Mouse (Mus musculus) bone marrow, adult 2 months (tissue): ENCODE measurements around the gene Phospho1. TPM values are rescaled to one million over a fixed set of nuclear protein-coding genes. Genes with fewer than 3 reads are reported as not detected.
A peak's percentile ranks its signal among the peaks of the same experiment; 100 is the strongest.

Source experiments
- H3K27ac ChIP-seq: fragments of 200-500 bp; 2 replicates; pipeline ENCODE4 v1.5.1; 2012; ENCODE audit warnings: low read depth, mild to moderate bottlenecking, control low read depth, inconsistent platforms, low read length; ENCODE audit not compliant: control insufficient read depth, poor library complexity, insufficient read depth
- H3K4me1 ChIP-seq: fragments of 200-500 bp; 2 replicates; pipeline ENCODE4 v1.6.1; 2011; ENCODE audit warnings: low read length; ENCODE audit not compliant: control insufficient read depth, insufficient read depth
- H3K4me3 ChIP-seq: fragments of 200-500 bp; replicated peaks from 2 replicates; pipeline ENCODE3; 2011; ENCODE audit warnings: mild to moderate bottlenecking, low read depth, low read length, control low read depth; ENCODE audit not compliant: control insufficient read depth
- CTCF ChIP-seq: fragments of 200-500 bp; IDR thresholded peaks from 2 replicates; pipeline ENCODE4 v1.5.1; 2011; ENCODE audit warnings: low read length, control low read depth; ENCODE audit not compliant: control insufficient read depth, insufficient read depth
- POLR2A ChIP-seq: fragments of 200-500 bp; IDR thresholded peaks from 2 replicates; pipeline ENCODE4 v1.6.1; 2011; ENCODE audit warnings: low read depth, mild to moderate bottlenecking, control low read depth, low read length, borderline replicate concordance; ENCODE audit not compliant: control insufficient read depth
- WGBS: fragments of 180-500 bp; shearing (Covaris S2); methylation state at CpG from one replicate; pipeline ENCODE4 v1.1.7; 2018; 5-methylcytosine and 5-hydroxymethylcytosine counted together
- polyA plus RNA-seq: library from polyadenylated mRNA; stranded (reverse); fragments of >200 nt; gene quantifications from 2 replicates; pipeline ENCODE4 v1.2.4, GENCODE M21; 2011; ENCODE audit warnings: low replicate concordance; ENCODE audit not compliant: missing spikeins, insufficient read depth, insufficient read length

Gene Phospho1
- polyA plus RNA-seq, 1 experiment = 23.4 TPM

DNA sequence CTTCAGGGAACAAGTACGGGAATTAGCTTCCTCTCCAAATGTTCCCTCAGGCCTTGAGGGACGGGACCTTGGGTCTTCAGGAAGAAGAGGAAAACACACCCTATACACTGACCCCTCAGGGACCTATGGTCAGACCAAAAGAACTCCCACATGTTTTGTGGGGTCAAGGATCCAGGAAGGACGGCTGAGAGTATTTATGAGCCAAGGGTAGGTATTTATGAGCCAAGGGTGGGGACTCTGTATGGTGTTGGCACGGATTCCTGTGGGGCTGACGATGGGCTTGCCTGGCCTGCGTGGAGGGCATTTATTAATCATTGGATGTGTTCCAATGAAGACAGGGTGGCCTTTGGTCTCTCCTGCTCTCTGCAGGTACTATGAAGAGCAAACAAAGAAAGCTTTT is 12.1 kb downstream of the Phospho1 start:
- TF ChIP-seq POLR2A (no peak), CTCF (no peak)
- H3K27ac ChIP-seq = no peak overlapping the region
- H3K4me1 ChIP-seq = peaks cover 18% of the 10 kb centered on the region
- 74% methylated on average over 6 of the region's 6 CpGs for WGBS
- H3K4me3 ChIP-seq = no peak overlapping the region

DNA sequence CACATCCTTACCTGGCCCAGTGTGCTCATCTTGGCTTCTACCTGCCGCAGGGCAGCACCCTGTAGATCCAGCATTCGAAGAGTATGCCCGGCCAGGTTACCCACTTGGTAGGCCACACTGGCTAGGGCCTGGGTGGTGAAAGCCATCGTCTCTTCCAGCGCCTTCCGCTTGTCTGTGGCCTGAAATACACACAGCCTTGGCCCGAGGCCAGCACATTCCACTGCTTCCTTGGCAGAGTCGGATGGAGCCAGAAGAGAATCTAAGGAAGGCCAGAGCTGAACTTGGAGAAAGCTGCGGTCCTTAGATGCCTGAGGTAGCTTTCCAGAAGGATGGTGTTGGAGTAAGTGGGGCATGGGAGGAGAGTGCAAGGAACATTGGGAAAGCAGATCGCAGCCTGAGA is 12.8 kb downstream of the Phospho1 start, which contains the start of gene Gngt2:
Gene Gngt2, plus strand, starts transcription at position 158 of the 400 bp plus-strand sequence.
- H3K4me1 ChIP-seq = peaks cover 18% of the 10 kb centered on the region
- no peak within 1 kb of the TSS for H3K4me3 ChIP-seq
- 84% methylated on average over 10 of the region's 10 CpGs for WGBS
- no peak within 1 kb of the TSS for H3K27ac ChIP-seq
- TF ChIP-seq CTCF (no peak), POLR2A (no peak)

- H3K4me3 ChIP-seq = no peak overlapping the region
- TF ChIP-seq POLR2A (no peak), CTCF (no peak)
Measured at GRCm38 (mm10) chr11:95838598-95838997, 14.3 kb downstream of the Phospho1 start.

GRCm38 (mm10) chr11:95838999-95839868 is 14.9 kb downstream of the Phospho1 start:
- H3K4me1 ChIP-seq = peaks cover 23% of the 10 kb centered on the region
- H3K27ac ChIP-seq = peak overlapping the region; percentile 30
- TF ChIP-seq POLR2A (no peak), CTCF (no peak)
- H3K4me3 ChIP-seq = no peak overlapping the region
- WGBS = 65% methylated on average over 8 of the region's 8 CpGs

More at GRCm38 (mm10) chr11:95838598-95838997, 14.3 kb downstream of the Phospho1 start:
- 27% methylated on average over 4 of the region's 4 CpGs for WGBS
- Histone ChIP-seq H3K27ac (0 out of 2 replicates have a peak overlapping the region, but pooled peaks have one; percentile 15), H3K4me1 (peaks cover 23% of the 10 kb centered on the region)

- Histone ChIP-seq H3K4me1 (peaks cover 17% of the 10 kb centered on the region), H3K4me3 (peak overlapping the region; percentile 71), H3K27ac (peak overlapping the region; percentile 53)
- 42% methylated on average over 5 of the region's 5 CpGs for WGBS
- no peak for TF ChIP-seq CTCF
- no peak for TF ChIP-seq POLR2A
Measured at GRCm38 (mm10) chr11:95840694-95841497, 16.6 kb downstream of the Phospho1 start.

DNA sequence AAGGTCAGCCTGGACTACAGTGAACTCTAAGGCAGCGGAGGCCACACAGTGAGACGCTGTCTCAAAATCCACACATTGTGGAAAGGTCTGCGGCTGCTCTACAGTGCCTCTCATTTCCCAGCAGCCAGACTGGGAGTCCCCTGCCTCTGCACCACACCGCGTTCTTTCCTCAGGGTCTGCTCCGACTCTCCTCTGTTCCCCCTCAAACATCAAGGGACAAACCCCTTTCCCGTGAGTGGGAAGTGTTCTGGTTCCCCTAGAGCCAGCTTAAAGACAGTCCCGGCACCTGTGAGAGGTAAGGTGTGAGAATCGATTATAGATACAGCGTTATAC is 17.2 kb downstream of the Phospho1 start:
- H3K4me1 ChIP-seq = peaks cover 17% of the 10 kb centered on the region
- 13% methylated on average over 10 of the region's 10 CpGs for WGBS

DNA sequence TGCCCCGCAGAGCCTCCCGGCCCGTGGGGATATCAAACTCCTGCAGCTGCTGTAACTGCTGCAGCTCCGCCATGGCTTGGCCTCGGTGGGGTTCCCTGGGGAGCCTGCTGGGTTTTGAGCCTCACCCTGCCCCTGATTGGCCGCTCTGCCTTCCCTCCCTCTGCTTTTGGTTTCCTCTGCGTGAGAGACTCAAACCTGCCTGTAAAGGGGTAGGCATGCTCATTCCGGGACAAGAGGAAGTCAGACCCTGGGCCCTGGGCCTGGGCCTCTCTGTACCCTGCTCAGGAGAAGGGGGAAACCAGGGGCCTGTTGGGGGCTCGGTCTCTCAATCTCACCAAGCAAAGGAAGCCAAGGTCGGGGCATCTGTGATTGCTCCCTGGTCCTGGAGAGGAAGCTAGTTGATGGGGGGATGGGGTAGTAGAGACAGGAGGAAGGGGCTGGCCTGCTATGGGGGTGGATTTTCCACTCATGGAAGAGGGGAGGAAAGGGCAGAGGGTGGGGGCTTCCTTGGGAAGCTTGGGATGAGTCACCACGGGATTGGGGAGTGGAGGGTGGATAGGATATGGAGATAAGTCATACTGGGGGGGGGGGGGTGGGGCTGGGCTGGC is 17.9 kb downstream of the Phospho1 start, which contains the start of gene Abi3:
Gene Abi3, minus strand, starts transcription at position 403 of the 608 bp plus-strand sequence.
- Histone ChIP-seq H3K27ac (peak within 1 kb of the TSS; percentile 53), H3K4me3 (peak within 1 kb of the TSS; percentile 71), H3K4me1 (peaks cover 17% of the 10 kb centered on the region)
- TF ChIP-seq CTCF (no peak), POLR2A (peak; percentile 92; the same call in 1 of the 2 replicates)
- 2% methylated on average over 11 of the region's 11 CpGs for WGBS

More for the DNA sequence above, 17.2 kb downstream of the Phospho1 start:
- TF ChIP-seq POLR2A = no peak
- TF ChIP-seq CTCF = no peak
- Histone ChIP-seq H3K27ac (peak overlapping the region; percentile 53), H3K4me3 (peak overlapping the region; percentile 71)
